Mouse (Mus musculus) left cerebral cortex, postnatal 14 days (tissue): ENCODE results near the gene Irx2. TPM values are rescaled to one million over a fixed set of nuclear protein-coding genes. Genes with fewer than 3 reads are reported as not detected.

Experiments used
- DNase-seq, 2 experiments: peaks; one replicate each; pipeline ENCODE4 v3.0.0; 2021 to 2022; ENCODE audit warnings: low spot score in 2 of 2, mixed read lengths in 1 of 2
- intact Hi-C: fragments of 180-260 bp; cut with DNase I; formaldehyde crosslinking; loops from one replicate; pipeline ENCODE4 v1.15.1; 2025
- total RNA-seq, 2 experiments: library from RNA; stranded (reverse); gene quantifications; 2 replicates each; pipeline ENCODE4 v1.2.3; 2021

Irx2 gene
- total RNA-seq, 2 experiments from 2014 or later, result 0.25 to 0.42 TPM

DNA sequence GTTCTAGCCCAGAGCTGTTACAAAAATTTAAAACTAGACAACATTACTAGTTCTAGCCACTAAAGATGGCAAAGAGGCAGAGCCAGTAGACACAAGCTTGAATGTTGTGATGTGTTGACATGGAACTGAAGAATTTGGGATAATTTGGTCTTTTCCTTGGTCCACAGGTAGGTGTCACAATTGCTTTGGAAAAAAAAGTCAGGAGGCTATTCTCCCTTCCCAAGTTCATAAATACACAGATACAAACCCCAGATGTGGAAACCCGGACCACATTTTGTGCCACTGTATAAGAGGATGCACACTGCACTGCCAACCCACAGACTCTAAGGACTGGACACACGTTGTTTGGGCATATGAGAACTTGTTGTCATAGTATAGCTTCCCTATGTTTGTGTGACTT lies 4.5 kb downstream of the Irx2 start:
- intact Hi-C loops, result loop anchor here (5.0 kb wide), 1 partner anchor 639 kb away; no protein-coding TSS in a partner anchor
- DNase-seq, result no peak

DNA sequence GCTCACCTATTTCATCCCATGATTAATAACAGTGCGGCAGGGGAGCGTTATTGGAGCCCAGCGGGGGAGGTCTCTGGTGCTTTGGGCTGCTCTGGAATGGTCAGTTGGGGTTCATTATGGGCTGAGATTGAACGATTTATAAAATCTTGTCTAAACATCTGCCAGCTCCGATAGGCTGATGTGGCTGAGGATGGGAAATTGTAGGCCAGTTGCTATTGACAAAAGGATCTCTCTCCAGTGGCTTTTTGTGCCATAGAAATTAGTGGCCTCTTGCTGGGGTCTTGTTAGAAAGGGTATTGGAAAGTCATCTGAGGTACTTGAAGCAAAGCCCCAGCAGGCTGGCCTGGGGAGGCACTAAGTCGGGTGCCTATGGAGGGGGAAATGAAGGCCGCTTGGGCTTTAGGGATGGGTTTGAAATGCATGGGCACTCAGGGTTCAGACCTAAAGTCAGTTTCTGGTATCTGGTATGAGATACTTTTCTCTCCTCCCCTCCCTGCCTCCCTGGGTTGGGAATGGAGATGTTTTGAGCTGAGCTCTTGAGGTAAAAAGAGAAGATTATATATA lies 6.2 kb downstream of the Irx2 start:
- no peak for DNase-seq
- intact Hi-C loops, result loop anchor here (5.0 kb wide), 2 partner anchors 338 to 637 kb away; no protein-coding TSS in a partner anchor

GRCm38 (mm10) chr13:72636331-72636851 lies 7.8 kb downstream of the Irx2 start:
- intact Hi-C loops, result loop anchor here (5.0 kb wide), 1 partner anchor 339 kb away; no protein-coding TSS in a partner anchor

DNA sequence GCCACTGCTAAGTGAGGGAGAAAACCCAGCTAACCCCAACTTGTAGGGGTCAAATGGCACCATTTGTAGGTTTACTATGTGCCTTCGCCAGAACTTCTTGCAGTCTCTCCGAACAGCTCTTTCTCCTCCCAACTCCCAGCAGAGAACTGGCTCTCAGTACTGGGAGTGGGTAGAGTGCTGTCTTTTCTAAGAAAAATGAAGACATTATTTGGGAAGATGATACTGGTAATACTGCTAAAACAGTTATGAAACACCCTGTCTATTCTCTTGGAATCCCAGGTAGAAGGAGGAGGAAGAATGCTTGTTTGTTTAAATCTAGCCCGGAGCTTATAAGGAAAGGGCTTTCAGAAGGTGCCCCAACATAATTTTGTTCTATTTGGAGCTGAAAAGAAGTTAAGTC lies 8.9 kb downstream of the Irx2 start:
- intact Hi-C loops, result loop anchor here (5.0 kb wide), 1 partner anchor 340 kb away; no protein-coding TSS in a partner anchor
- DNase-seq, result no peak

More at GRCm38 (mm10) chr13:72636331-72636851, 7.8 kb downstream of the Irx2 start:
- no peak for DNase-seq

DNA sequence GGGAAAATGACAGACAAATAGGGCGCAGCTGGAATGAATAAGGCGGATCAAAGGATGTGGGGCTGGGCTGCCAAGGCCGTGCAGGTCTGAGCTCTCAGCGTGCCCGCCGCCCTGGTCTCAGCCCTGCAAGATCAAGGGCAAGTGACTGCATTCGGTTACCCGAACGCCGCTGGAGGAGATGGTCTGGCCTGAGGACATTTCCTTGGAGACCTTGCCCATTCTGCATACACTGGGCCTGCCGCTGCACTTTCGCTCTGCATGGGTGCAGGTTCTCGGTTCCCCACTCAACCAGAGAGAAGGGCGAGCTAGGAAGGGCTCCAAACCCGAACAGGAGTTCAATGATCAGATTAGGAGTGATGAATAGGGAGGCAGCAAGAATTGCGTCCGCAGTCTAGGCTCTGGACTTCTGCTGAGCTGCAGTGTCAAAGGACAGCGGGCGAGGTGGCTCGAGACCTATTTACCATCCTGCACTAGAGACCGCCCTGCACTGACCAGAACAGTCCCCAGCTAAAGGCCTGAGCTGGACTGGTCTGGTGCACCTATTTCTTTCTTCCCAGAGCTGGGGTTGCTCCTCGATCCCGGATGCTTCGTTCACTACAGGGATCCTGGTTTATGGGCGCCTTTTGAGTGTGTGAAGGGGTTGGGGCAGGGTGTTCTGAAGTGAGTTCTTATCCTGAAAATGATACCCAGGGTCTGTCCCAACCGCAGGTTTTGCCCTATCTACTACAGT lies 9.9 kb downstream of the Irx2 start:
- intact Hi-C loops, result loop anchor here (5.0 kb wide), 1 partner anchor 341 kb away; no protein-coding TSS in a partner anchor
- no peak for DNase-seq

GRCm38 (mm10) chr13:72639441-72640130 lies 11.0 kb downstream of the Irx2 start:
- intact Hi-C loops, result loop anchor here (5.0 kb wide), 1 partner anchor 342 kb away; no protein-coding TSS in a partner anchor
- DNase-seq, result no peak

- no peak for DNase-seq
Measured at GRCm38 (mm10) chr13:72640131-72640521, 11.5 kb downstream of the Irx2 start.

GRCm38 (mm10) chr13:72656447-72656846 lies 27.8 kb downstream of the Irx2 start:
- intact Hi-C loops, result no loop called here
- DNase-seq, result no peak

More at GRCm38 (mm10) chr13:72640131-72640521, 11.5 kb downstream of the Irx2 start:
- intact Hi-C loops, result no loop called here

GRCm38 (mm10) chr13:72675826-72676225 lies 47.2 kb downstream of the Irx2 start:
- no peak for DNase-seq
- intact Hi-C loops, result no loop called here
